Mouse (Mus musculus): Measurements from ENCODE around the gene Fut4. TPM values are rescaled to one million over a fixed set of nuclear protein-coding genes. Genes with fewer than 3 reads are reported as not detected.

Fut4 gene
- polyA plus RNA-seq, 1 experiment from 2014 or later = 6.1 TPM

GRCm38 (mm10) chr9:14770803-14771471 lies 18.7 kb upstream of the Fut4 start, which contains the start of gene 1700012B09Rik:
TSS of gene 1700012B09Rik (minus strand) at chr9:14771030.
- Histone ChIP-seq H3K27me3 (replicated peaks; ENCODE audit: insufficient read depth, low read length) (no peaks in the 10 kb centered on the region), H3K4me1 (ENCODE audit: insufficient read depth, low read depth, low read length) (no peaks in the 10 kb centered on the region), H3K9me3 (ENCODE audit: low read length) (no peaks in the 10 kb centered on the region), H3K27ac (ENCODE audit: low read length) (no peak within 1 kb of the TSS), H3K4me2 (replicated peaks; ENCODE audit: low read depth, low read length) (no peak within 1 kb of the TSS), H3K4me3 (ENCODE audit: low read depth, low read length) (no peak within 1 kb of the TSS), H3K36me3 (ENCODE audit: insufficient read depth, low read length) (no peaks in the 10 kb centered on the region), H3K9ac (replicated peaks; ENCODE audit: low read depth) (no peak within 1 kb of the TSS)
- WGBS = 17% methylated on average over 23 of the region's 23 CpGs
- peak; percentile 26; the same call in 1 of the 2 replicates for ATAC-seq
- no peak for TF ChIP-seq CTCF (IDR thresholded peaks at IDR 0.05)
- TF ChIP-seq EP300 (IDR thresholded peaks at IDR 0.05) = no peak
- no peak for DNase-seq (ENCODE audit: low spot score)

GRCm38 (mm10) chr9:14769811-14770210 lies 17.6 kb upstream of the Fut4 start:
- ATAC-seq (no peak), DNase-seq (ENCODE audit: low spot score) (no peak)
- H3K9me3 ChIP-seq (ENCODE audit: low read length) = no peaks in the 10 kb centered on the region
- TF ChIP-seq CTCF (IDR thresholded peaks at IDR 0.05) = no peak
- no peak for TF ChIP-seq EP300 (IDR thresholded peaks at IDR 0.05)
- no peak overlapping the region for H3K4me3 ChIP-seq (ENCODE audit: low read depth, low read length)
- no peaks in the 10 kb centered on the region for H3K4me1 ChIP-seq (ENCODE audit: insufficient read depth, low read depth, low read length)
- H3K27ac ChIP-seq (ENCODE audit: low read length) = no peak overlapping the region
- H3K36me3 ChIP-seq (ENCODE audit: insufficient read depth, low read length) = no peaks in the 10 kb centered on the region
- H3K27me3 ChIP-seq (replicated peaks; ENCODE audit: insufficient read depth, low read length) = no peaks in the 10 kb centered on the region
- 52% methylated on average over 6 of the region's 6 CpGs for WGBS
- H3K4me2 ChIP-seq (replicated peaks; ENCODE audit: low read depth, low read length) = no peak overlapping the region
- no peak overlapping the region for H3K9ac ChIP-seq (replicated peaks; ENCODE audit: low read depth)

GRCm38 (mm10) chr9:14764765-14765164 lies 12.6 kb upstream of the Fut4 start:
- no peak overlapping the region for H3K27ac ChIP-seq (ENCODE audit: low read length)
- TF ChIP-seq CTCF (IDR thresholded peaks at IDR 0.05) (peak; percentile 79), EP300 (IDR thresholded peaks at IDR 0.05) (peak; percentile 17; the same call in 1 of the 2 replicates)
- no peaks in the 10 kb centered on the region for H3K36me3 ChIP-seq (ENCODE audit: insufficient read depth, low read length)
- H3K4me3 ChIP-seq (ENCODE audit: low read depth, low read length) = no peak overlapping the region
- WGBS = 22% methylated on average over 7 of the region's 7 CpGs
- ATAC-seq (0 out of 2 replicates have a peak, but pooled peaks have one; percentile 12), DNase-seq (ENCODE audit: low spot score) (peak; percentile 46)
- H3K9me3 ChIP-seq (ENCODE audit: low read length) = no peaks in the 10 kb centered on the region
- no peaks in the 10 kb centered on the region for H3K4me1 ChIP-seq (ENCODE audit: insufficient read depth, low read depth, low read length)
- no peaks in the 10 kb centered on the region for H3K27me3 ChIP-seq (replicated peaks; ENCODE audit: insufficient read depth, low read length)
- no peak overlapping the region for H3K9ac ChIP-seq (replicated peaks; ENCODE audit: low read depth)
- no peak overlapping the region for H3K4me2 ChIP-seq (replicated peaks; ENCODE audit: low read depth, low read length)

- no peak overlapping the region for H3K27ac ChIP-seq (ENCODE audit: low read length)
- no peaks in the 10 kb centered on the region for H3K36me3 ChIP-seq (ENCODE audit: insufficient read depth, low read length)
- no peak overlapping the region for H3K9ac ChIP-seq (replicated peaks; ENCODE audit: low read depth)
- no peaks in the 10 kb centered on the region for H3K4me1 ChIP-seq (ENCODE audit: insufficient read depth, low read depth, low read length)
- no peak for ATAC-seq
- TF ChIP-seq EP300 (IDR thresholded peaks at IDR 0.05) (no peak), CTCF (IDR thresholded peaks at IDR 0.05) (no peak)
- DNase-seq (ENCODE audit: low spot score) = no peak
- no peak overlapping the region for H3K4me2 ChIP-seq (replicated peaks; ENCODE audit: low read depth, low read length)
- no peaks in the 10 kb centered on the region for H3K9me3 ChIP-seq (ENCODE audit: low read length)
- no peak overlapping the region for H3K4me3 ChIP-seq (ENCODE audit: low read depth, low read length)
- H3K27me3 ChIP-seq (replicated peaks; ENCODE audit: insufficient read depth, low read length) = no peaks in the 10 kb centered on the region
These were observed 7.1 kb upstream of the Fut4 start for GRCm38 (mm10) chr9:14759261-14759660.

- WGBS = 55% methylated on average over 7 of the region's 7 CpGs
- peak; percentile 54 for DNase-seq (ENCODE audit: low spot score)
- Histone ChIP-seq H3K4me3 (ENCODE audit: low read depth, low read length) (no peak overlapping the region), H3K27me3 (replicated peaks; ENCODE audit: insufficient read depth, low read length) (no peaks in the 10 kb centered on the region), H3K27ac (ENCODE audit: low read length) (no peak overlapping the region), H3K36me3 (ENCODE audit: insufficient read depth, low read length) (no peaks in the 10 kb centered on the region), H3K9ac (replicated peaks; ENCODE audit: low read depth) (no peak overlapping the region), H3K4me1 (ENCODE audit: insufficient read depth, low read depth, low read length) (no peaks in the 10 kb centered on the region), H3K9me3 (ENCODE audit: low read length) (no peaks in the 10 kb centered on the region), H3K4me2 (replicated peaks; ENCODE audit: low read depth, low read length) (no peak overlapping the region)
- TF ChIP-seq CTCF (IDR thresholded peaks at IDR 0.05) (no peak), EP300 (IDR thresholded peaks at IDR 0.05) (no peak)
- 0 out of 2 replicates have a peak, but pooled peaks have one; percentile 19 for ATAC-seq
These were observed 6.4 kb upstream of the Fut4 start for GRCm38 (mm10) chr9:14758590-14758989.

GRCm38 (mm10) chr9:14754469-14754868 lies 2.3 kb upstream of the Fut4 start:
- ATAC-seq = peak; percentile 43; the same call in 1 of the 2 replicates
- peak; percentile 64 for DNase-seq (ENCODE audit: low spot score)
- Histone ChIP-seq H3K4me2 (replicated peaks; ENCODE audit: low read depth, low read length) (no peak overlapping the region), H3K4me1 (ENCODE audit: insufficient read depth, low read depth, low read length) (peaks cover 8% of the 10 kb centered on the region; the same call in 1 of the 2 replicates), H3K27ac (ENCODE audit: low read length) (no peak overlapping the region), H3K36me3 (ENCODE audit: insufficient read depth, low read length) (no peaks in the 10 kb centered on the region), H3K4me3 (ENCODE audit: low read depth, low read length) (no peak overlapping the region), H3K9me3 (ENCODE audit: low read length) (no peaks in the 10 kb centered on the region), H3K9ac (replicated peaks; ENCODE audit: low read depth) (no peak overlapping the region), H3K27me3 (replicated peaks; ENCODE audit: insufficient read depth, low read length) (no peaks in the 10 kb centered on the region)
- TF ChIP-seq CTCF (IDR thresholded peaks at IDR 0.05) = no peak
- peak; percentile 97 for TF ChIP-seq EP300 (IDR thresholded peaks at IDR 0.05)
- WGBS = 67% methylated on average over 3 of the region's 3 CpGs
